Mouse (Mus musculus): ENCODE measurements around the gene Cacng2.
"Not testable (repeated sequence)": the region's sequence is repeated elsewhere in the genome, so short reads cannot be mapped to it uniquely, and the experiment has no call there.

Gene Cacng2

GRCm38 (mm10) chr15:78081384-78081783, 38.4 kb downstream of the Cacng2 start:
- no peak for DNase-seq

GRCm38 (mm10) chr15:78080326-78080725, 39.5 kb downstream of the Cacng2 start:
- DNase-seq: no peak

GRCm38 (mm10) chr15:78078776-78079628, 40.8 kb downstream of the Cacng2 start:
- DNase-seq: no peak

- DNase-seq: no peak
Measured at GRCm38 (mm10) chr15:78078206-78078605, 41.6 kb downstream of the Cacng2 start.

GRCm38 (mm10) chr15:78075921-78076320, 43.9 kb downstream of the Cacng2 start:
- DNase-seq: no peak

GRCm38 (mm10) chr15:78073109-78073508, 46.7 kb downstream of the Cacng2 start:
- no peak for DNase-seq

GRCm38 (mm10) chr15:78066475-78066874, 53.4 kb downstream of the Cacng2 start:
- peak; percentile 10 to 14 for DNase-seq

- DNase-seq: no peak
Measured at GRCm38 (mm10) chr15:78065541-78065940, 54.3 kb downstream of the Cacng2 start.

GRCm38 (mm10) chr15:78064340-78064739, 55.5 kb downstream of the Cacng2 start:
- DNase-seq: no peak

GRCm38 (mm10) chr15:78062467-78062866, 57.4 kb downstream of the Cacng2 start:
- DNase-seq: no peak

GRCm38 (mm10) chr15:78056930-78057329, 62.9 kb downstream of the Cacng2 start:
- DNase-seq: no peak

GRCm38 (mm10) chr15:78050682-78051081, 69.1 kb downstream of the Cacng2 start:
- DNase-seq: no peak

- no peak for DNase-seq
Measured at GRCm38 (mm10) chr15:78049933-78050332, 69.9 kb downstream of the Cacng2 start.

GRCm38 (mm10) chr15:78045842-78046241, 74.0 kb downstream of the Cacng2 start:
- DNase-seq: no peak

- DNase-seq: no peak
Measured at GRCm38 (mm10) chr15:78045314-78045713, 74.5 kb downstream of the Cacng2 start.

- no peak for DNase-seq
Measured at GRCm38 (mm10) chr15:78044826-78045225, 75.0 kb downstream of the Cacng2 start.

- no peak for DNase-seq
Measured at GRCm38 (mm10) chr15:78042706-78043105, 77.1 kb downstream of the Cacng2 start.

GRCm38 (mm10) chr15:78037626-78038025, 82.2 kb downstream of the Cacng2 start:
- no peak for DNase-seq

GRCm38 (mm10) chr15:78036586-78036985, 83.2 kb downstream of the Cacng2 start:
- no peak for DNase-seq

GRCm38 (mm10) chr15:78029938-78030337, 89.9 kb downstream of the Cacng2 start:
- DNase-seq: no peak

GRCm38 (mm10) chr15:78026521-78026920, 93.3 kb downstream of the Cacng2 start:
- no peak for DNase-seq

- no peak for DNase-seq
Measured at GRCm38 (mm10) chr15:78024211-78024610, 95.6 kb downstream of the Cacng2 start.

- DNase-seq: no peak
Measured at GRCm38 (mm10) chr15:78014046-78014445, 105.8 kb downstream of the Cacng2 start.

GRCm38 (mm10) chr15:78008206-78008605, 111.6 kb downstream of the Cacng2 start:
- not testable (repeated sequence) for DNase-seq

- no peak for DNase-seq
Measured at GRCm38 (mm10) chr15:78003929-78004328, 115.9 kb downstream of the Cacng2 start.
